Mouse (Mus musculus) neutrophil, adult 5-6 weeks (primary cell): ENCODE measurements around the gene Tulp2. TPM values are rescaled to one million over a fixed set of nuclear protein-coding genes. Genes with fewer than 3 reads are reported as not detected.
A peak's percentile ranks its signal among the peaks of the same experiment; 100 is the strongest.
"Not testable (repeated sequence)": the region's sequence is repeated elsewhere in the genome, so short reads cannot be mapped to it uniquely, and the experiment has no call there.

Experiments
- ATAC-seq: fragments of 151-379, 151-347 bp; 2 replicates; pipeline ENCODE4 v1.8.0; 2017; ENCODE audit warnings: mild to moderate bottlenecking, moderate TSS enrichment; ENCODE audit not compliant: insufficient number of reproducible peaks, poor library complexity, low FRiP score, severe bottlenecking; ENCODE audit errors: extremely low read depth
- total RNA-seq: library from RNA; stranded (forward); fragments of 200-1000 nt; gene quantifications from 2 replicates; pipeline ENCODE4 v1.2.3, GENCODE M21; 2017

Gene Tulp2
- total RNA-seq, 1 experiment from 2014 or later: not detected

GRCm38 (mm10) chr7:45458748-45459563, 22.7 kb upstream of the Tulp2 start:
- peak; percentile 24; the same call in 1 of the 2 replicates for ATAC-seq

GRCm38 (mm10) chr7:45459564-45460140, 22.0 kb upstream of the Tulp2 start, which contains the start of gene Ftl1:
Ftl1 (minus strand) TSS chr7:45459884.
- peak; percentile 92 for ATAC-seq

- no peak for ATAC-seq
Observed at GRCm38 (mm10) chr7:45460377-45460776, 21.3 kb upstream of the Tulp2 start.

- no peak for ATAC-seq
Observed at GRCm38 (mm10) chr7:45460860-45461314, 20.8 kb upstream of the Tulp2 start.

- no peak for ATAC-seq
Observed at GRCm38 (mm10) chr7:45461326-45461725, 20.4 kb upstream of the Tulp2 start.

- no peak for ATAC-seq
Observed at GRCm38 (mm10) chr7:45461781-45462180, 19.9 kb upstream of the Tulp2 start.

- ATAC-seq: no peak
Observed at GRCm38 (mm10) chr7:45462325-45462724, 19.4 kb upstream of the Tulp2 start.

GRCm38 (mm10) chr7:45462868-45463267, 18.8 kb upstream of the Tulp2 start:
- not testable (repeated sequence) for ATAC-seq

- no peak for ATAC-seq
Observed at GRCm38 (mm10) chr7:45463987-45464778, 17.5 kb upstream of the Tulp2 start.

GRCm38 (mm10) chr7:45465112-45465511, 16.6 kb upstream of the Tulp2 start:
- ATAC-seq: no peak

GRCm38 (mm10) chr7:45465549-45465948, 16.1 kb upstream of the Tulp2 start:
- no peak for ATAC-seq

- peak; percentile 73 for ATAC-seq
Observed at GRCm38 (mm10) chr7:45466283-45467089, 15.2 kb upstream of the Tulp2 start, which contains the start of gene Bax. Bax (minus strand) TSS chr7:45466898.

GRCm38 (mm10) chr7:45467090-45467670, 14.5 kb upstream of the Tulp2 start:
- no peak for ATAC-seq

- ATAC-seq: peak; percentile 73
Observed at GRCm38 (mm10) chr7:45470869-45471268, 10.8 kb upstream of the Tulp2 start.

- ATAC-seq: no peak
Observed at GRCm38 (mm10) chr7:45475291-45475969, 6.2 kb upstream of the Tulp2 start.

- no peak for ATAC-seq
Observed at GRCm38 (mm10) chr7:45476453-45476852, 5.2 kb upstream of the Tulp2 start.

- peak; percentile 71 for ATAC-seq
Observed at GRCm38 (mm10) chr7:45477003-45477402, 4.7 kb upstream of the Tulp2 start.

- ATAC-seq: no peak
Observed at GRCm38 (mm10) chr7:45478774-45479173, 2.9 kb upstream of the Tulp2 start.
